Mouse (Mus musculus) midbrain, postnatal 0 days (tissue): ENCODE measurements around the gene Prl4a1. TPM values are rescaled to one million over a fixed set of nuclear protein-coding genes. Genes with fewer than 3 reads are reported as not detected.
"Not testable (repeated sequence)": the region's sequence is repeated elsewhere in the genome, so short reads cannot be mapped to it uniquely, and the experiment has no call there.

ENCODE experiments used
- ATAC-seq: fragments of 200-750 bp; cut with Nextera tagmentation; 2 replicates; pipeline ENCODE4 v1.8.0; 2017; ENCODE audit warnings: moderate number of reproducible peaks, mild to moderate bottlenecking, moderate TSS enrichment, moderate library complexity; ENCODE audit not compliant: low FRiP score
- DNase-seq: peaks from one replicate; pipeline ENCODE4 v3.0.0-alpha.2; 2015; ENCODE audit warnings: low spot score
- H3K27ac ChIP-seq: fragments of 300-500 bp; sonication (generic); 2 replicates; pipeline ENCODE4 v1.5.1; 2014; ENCODE audit warnings: low read depth, mild to moderate bottlenecking, low read length, mixed read lengths
- H3K27me3 ChIP-seq: fragments of 300-500 bp; sonication (generic); 2 replicates; pipeline ENCODE4 v1.6.1; 2014; ENCODE audit warnings: low read length, control low read depth, mixed read lengths; ENCODE audit not compliant: insufficient read depth
- H3K36me3 ChIP-seq: fragments of 300-500 bp; sonication (generic); 2 replicates; pipeline ENCODE4 v1.6.1; 2014; ENCODE audit warnings: low read length, control low read depth, mixed read lengths; ENCODE audit not compliant: insufficient read depth
- H3K4me1 ChIP-seq: fragments of 300-500 bp; sonication (generic); 2 replicates; pipeline ENCODE4 v1.6.1; 2014; ENCODE audit warnings: mild to moderate bottlenecking, control low read depth, antibody characterized with exemption, low read length, mixed read lengths; ENCODE audit not compliant: insufficient read depth
- H3K4me2 ChIP-seq: fragments of 300-500 bp; sonication (generic); 2 replicates; pipeline ENCODE4 v1.6.1; 2014; ENCODE audit warnings: low read depth, mild to moderate bottlenecking, low read length, mixed read lengths; ENCODE audit not compliant: poor library complexity, severe bottlenecking
- H3K4me3 ChIP-seq: fragments of 300-500 bp; sonication (generic); 2 replicates; pipeline ENCODE4 v1.5.1; 2014; ENCODE audit warnings: low read depth, mild to moderate bottlenecking, low read length, moderate library complexity
- H3K9ac ChIP-seq: fragments of 300-500 bp; sonication (generic); replicated peaks from 2 replicates; pipeline ENCODE4 v1.6.1; 2014; ENCODE audit warnings: mild to moderate bottlenecking, low read length, moderate library complexity, mixed read lengths; ENCODE audit not compliant: poor library complexity, severe bottlenecking
- H3K9me3 ChIP-seq: fragments of 300-500 bp; sonication (generic); 2 replicates; pipeline ENCODE4 v1.6.1; 2016; ENCODE audit warnings: low read length, control low read depth
- CTCF ChIP-seq: IDR thresholded peaks from 2 replicates; pipeline ENCODE4 v1.5.1; 2016; ENCODE audit warnings: antibody characterized with exemption, mild to moderate bottlenecking
- WGBS: fragments of 180-500 bp; shearing (Covaris S2); extraction: QIAGEN DNeasy Blood & Tissue Kit; methylation state at CpG from one replicate; pipeline ENCODE4 v1.1.7; 2014; 5-methylcytosine and 5-hydroxymethylcytosine counted together
- polyA plus RNA-seq: library from polyadenylated mRNA; unstranded; fragments of >200 nt; fragmentation: Nextera tagmentation; extraction: Ambion mirVana; gene quantifications from 2 replicates; pipeline ENCODE4 v1.2.1, GENCODE M21; 2015
- total RNA-seq: library from RNA; depleted of rRNA; stranded (reverse); fragments of >200 nt; gene quantifications from 2 replicates; pipeline ENCODE4 v1.2.3, GENCODE M21; 2014; rRNA removed

Prl4a1 gene
- total RNA-seq (not detected in 2 replicates), polyA plus RNA-seq (not detected in 2 replicates)

GRCm38 (mm10) chr13:28015912-28016311, at the start of gene Prl4a1:
Gene Prl4a1 (plus strand): TSS chr13:28016212.
- ATAC-seq (no peak), DNase-seq (no peak)
- no peak for TF ChIP-seq CTCF
- Histone ChIP-seq H3K4me1 (no peaks in the 10 kb centered on the region), H3K27ac (no peak within 1 kb of the TSS), H3K4me3 (no peak within 1 kb of the TSS), H3K9me3 (peaks cover 9% of the 10 kb centered on the region; the same call in 1 of the 2 replicates), H3K36me3 (no peaks in the 10 kb centered on the region), H3K4me2 (no peak within 1 kb of the TSS), H3K9ac (no peak within 1 kb of the TSS), H3K27me3 (no peaks in the 10 kb centered on the region)
- whole genome bisulfite sequencing, result 94% methylated on average over 3 of the region's 3 CpGs

GRCm38 (mm10) chr13:27972931-27973330, 43.1 kb upstream of the Prl4a1 start:
- ATAC-seq (no peak), DNase-seq (peak; percentile 34)
- Histone ChIP-seq H3K36me3 (no peaks in the 10 kb centered on the region), H3K4me3 (no peak overlapping the region), H3K9ac (no peak overlapping the region), H3K9me3 (no peaks in the 10 kb centered on the region), H3K27ac (no peak overlapping the region), H3K4me2 (no peak overlapping the region), H3K4me1 (no peaks in the 10 kb centered on the region), H3K27me3 (no peaks in the 10 kb centered on the region)
- TF ChIP-seq CTCF, result no peak
- WGBS, result 83% methylated on average over 1 of the region's 1 CpGs

- ATAC-seq, H3K4me2 ChIP-seq, H3K9ac ChIP-seq, DNase-seq, H3K27me3 ChIP-seq, H3K4me1 ChIP-seq, H3K36me3 ChIP-seq, H3K9me3 ChIP-seq, H3K4me3 ChIP-seq, H3K27ac ChIP-seq: not testable (repeated sequence)
- WGBS, result 84% methylated on average over 2 of the region's 2 CpGs
Measured at GRCm38 (mm10) chr13:27974281-27974680, 41.7 kb upstream of the Prl4a1 start.

- no peak overlapping the region for H3K4me3 ChIP-seq
- H3K4me2 ChIP-seq, result no peak overlapping the region
- no peak for ATAC-seq
Measured at GRCm38 (mm10) chr13:27977646-27978045, 38.4 kb upstream of the Prl4a1 start.

DNA sequence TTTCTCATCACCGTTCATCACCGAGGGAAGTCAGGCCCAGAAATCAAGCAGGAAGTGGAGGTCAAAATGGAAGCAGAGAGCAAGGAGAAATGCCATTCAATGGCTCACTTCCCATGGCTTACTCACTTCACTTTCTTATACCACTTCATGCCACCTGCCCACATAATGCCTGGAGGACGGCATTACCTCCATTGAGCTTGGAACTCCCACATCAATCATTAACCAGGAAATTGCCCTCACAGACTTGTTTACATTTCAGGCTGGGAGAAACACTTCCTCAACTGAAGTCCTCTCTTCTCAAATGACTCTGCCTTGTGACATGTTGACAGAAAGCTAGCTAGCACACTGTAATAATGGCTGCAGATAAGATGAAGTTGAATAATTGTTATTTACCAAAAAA, 19.5 kb upstream of the Prl4a1 start:
- not testable (repeated sequence) for H3K9ac ChIP-seq, H3K27ac ChIP-seq, DNase-seq, H3K4me2 ChIP-seq, H3K27me3 ChIP-seq, ATAC-seq, H3K36me3 ChIP-seq, H3K4me3 ChIP-seq, H3K4me1 ChIP-seq, H3K9me3 ChIP-seq
- 86% methylated on average over 3 of the region's 3 CpGs for WGBS

More at GRCm38 (mm10) chr13:27977646-27978045, 38.4 kb upstream of the Prl4a1 start:
- H3K9me3 ChIP-seq, result no peaks in the 10 kb centered on the region
- WGBS, result 93% methylated on average over 2 of the region's 2 CpGs
- DNase-seq, result no peak
- H3K4me1 ChIP-seq, result no peaks in the 10 kb centered on the region
- no peaks in the 10 kb centered on the region for H3K36me3 ChIP-seq
- no peak overlapping the region for H3K9ac ChIP-seq
- H3K27ac ChIP-seq, result no peak overlapping the region
- H3K27me3 ChIP-seq, result no peaks in the 10 kb centered on the region
- no peak for TF ChIP-seq CTCF

- no peaks in the 10 kb centered on the region for H3K27me3 ChIP-seq
- no peak for TF ChIP-seq CTCF
- no peak overlapping the region for H3K4me3 ChIP-seq
- H3K9ac ChIP-seq, result no peak overlapping the region
- H3K27ac ChIP-seq, result no peak overlapping the region
- no peaks in the 10 kb centered on the region for H3K36me3 ChIP-seq
- no peaks in the 10 kb centered on the region for H3K4me1 ChIP-seq
- H3K9me3 ChIP-seq, result no peaks in the 10 kb centered on the region
- no peak overlapping the region for H3K4me2 ChIP-seq
- ATAC-seq (no peak), DNase-seq (no peak)
Measured at GRCm38 (mm10) chr13:28029330-28029729, 13.3 kb downstream of the Prl4a1 start.
